Mouse (Mus musculus): ENCODE results near the gene C8g. TPM values are rescaled to one million over a fixed set of nuclear protein-coding genes. Genes with fewer than 3 reads are reported as not detected.

Gene C8g
- polyA plus RNA-seq, 1 experiment from 2014 or later: 6.8 TPM

- 87% methylated on average over 5 of the region's 5 CpGs for WGBS
- Histone ChIP-seq H3K27ac (ENCODE audit: low read depth, low read length) (no peak overlapping the region), H3K4me1 (ENCODE audit: control insufficient read depth, insufficient read depth, low read length) (no peaks in the 10 kb centered on the region), H3K9ac (replicated peaks; ENCODE audit: low read depth, low read length) (no peak overlapping the region), H3K27me3 (ENCODE audit: control insufficient read depth, insufficient read depth, low read length) (no peaks in the 10 kb centered on the region), H3K4me2 (ENCODE audit: low read depth, low read length) (no peak overlapping the region), H3K4me3 (ENCODE audit: low read depth, low read length) (no peak overlapping the region), H3K9me3 (ENCODE audit: control insufficient read depth, low read length) (no peaks in the 10 kb centered on the region), H3K36me3 (ENCODE audit: control insufficient read depth, insufficient read depth, low read length) (no peaks in the 10 kb centered on the region)
- ATAC-seq (ENCODE audit: low read depth): no peak
Measured at GRCm38 (mm10) chr2:25492988-25493387, 8.5 kb downstream of the C8g start.

DNA sequence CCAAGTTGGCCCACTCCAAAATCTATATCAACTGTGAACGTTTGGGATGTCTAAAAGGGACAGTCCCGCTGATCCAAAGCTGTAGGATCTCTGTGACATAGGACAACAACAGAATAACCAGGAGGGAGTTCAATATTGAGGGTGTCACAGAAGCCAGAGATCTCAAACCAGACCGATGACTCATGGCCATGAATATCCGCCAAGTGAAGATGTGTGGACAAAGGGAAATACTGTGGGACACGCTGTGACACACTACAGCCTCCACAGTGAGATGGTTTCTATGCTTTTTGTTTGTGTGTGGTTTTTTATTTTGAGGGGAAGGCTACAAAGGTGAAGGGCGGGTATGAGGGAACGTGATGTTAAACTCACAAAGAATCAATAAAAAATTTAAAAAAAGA is 12.8 kb downstream of the C8g start:
- 83% methylated on average over 7 of the region's 7 CpGs for WGBS
- H3K4me3 ChIP-seq (ENCODE audit: low read depth, low read length): no peak overlapping the region
- no peak overlapping the region for H3K9ac ChIP-seq (replicated peaks; ENCODE audit: low read depth, low read length)
- H3K27ac ChIP-seq (ENCODE audit: low read depth, low read length): no peak overlapping the region
- no peaks in the 10 kb centered on the region for H3K4me1 ChIP-seq (ENCODE audit: control insufficient read depth, insufficient read depth, low read length)
- no peaks in the 10 kb centered on the region for H3K27me3 ChIP-seq (ENCODE audit: control insufficient read depth, insufficient read depth, low read length)
- H3K9me3 ChIP-seq (ENCODE audit: control insufficient read depth, low read length): no peaks in the 10 kb centered on the region
- no peak overlapping the region for H3K4me2 ChIP-seq (ENCODE audit: low read depth, low read length)
- no peak for ATAC-seq (ENCODE audit: low read depth)
- no peaks in the 10 kb centered on the region for H3K36me3 ChIP-seq (ENCODE audit: control insufficient read depth, insufficient read depth, low read length)

GRCm38 (mm10) chr2:25487965-25488670 is 13.4 kb downstream of the C8g start:
- Histone ChIP-seq H3K4me3 (ENCODE audit: low read depth, low read length) (no peak overlapping the region), H3K9me3 (ENCODE audit: control insufficient read depth, low read length) (no peaks in the 10 kb centered on the region), H3K27me3 (ENCODE audit: control insufficient read depth, insufficient read depth, low read length) (no peaks in the 10 kb centered on the region), H3K4me2 (ENCODE audit: low read depth, low read length) (no peak overlapping the region), H3K9ac (replicated peaks; ENCODE audit: low read depth, low read length) (no peak overlapping the region), H3K4me1 (ENCODE audit: control insufficient read depth, insufficient read depth, low read length) (no peaks in the 10 kb centered on the region), H3K36me3 (ENCODE audit: control insufficient read depth, insufficient read depth, low read length) (no peaks in the 10 kb centered on the region), H3K27ac (ENCODE audit: low read depth, low read length) (no peak overlapping the region)
- 72% methylated on average over 6 of the region's 6 CpGs for WGBS
- no peak for ATAC-seq (ENCODE audit: low read depth)

DNA sequence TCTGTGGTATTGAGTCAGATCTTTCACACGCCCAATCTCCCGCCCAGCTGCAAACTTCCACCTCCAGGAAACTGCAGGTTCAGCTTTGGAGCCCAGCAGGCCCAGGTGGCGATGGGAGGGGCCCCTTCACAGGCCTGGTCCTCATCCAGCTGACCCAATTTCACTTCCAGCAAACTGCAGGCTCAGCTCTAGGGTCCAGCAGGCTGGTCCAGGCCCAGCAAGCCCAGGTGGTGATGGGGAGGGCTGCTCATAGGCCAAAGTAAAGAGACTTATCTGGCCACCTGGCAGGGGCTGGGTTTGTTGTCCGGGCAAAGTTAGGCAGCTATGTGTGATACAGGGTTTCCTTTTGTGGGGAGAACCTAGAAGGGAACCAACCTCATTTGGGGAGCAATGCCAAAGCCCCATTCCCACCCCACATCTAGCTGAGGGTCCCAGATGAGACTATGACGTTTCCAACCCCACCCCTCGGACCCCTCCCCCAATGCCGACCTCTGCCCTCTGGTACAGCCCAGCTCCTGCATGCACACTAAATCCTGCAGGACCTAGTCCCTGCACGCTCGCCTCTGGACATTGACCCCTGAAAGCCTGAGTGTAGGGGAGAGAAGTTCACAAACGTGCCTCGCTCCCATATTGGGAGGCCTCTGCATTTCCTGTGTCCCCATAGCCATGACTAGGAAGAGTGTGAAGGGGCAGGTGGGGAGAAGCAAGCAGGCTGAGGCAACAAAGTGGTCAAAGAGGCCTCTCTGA is 16.4 kb downstream of the C8g start:
- WGBS: 70% methylated on average over 11 of the region's 11 CpGs
- Histone ChIP-seq H3K27ac (ENCODE audit: low read depth, low read length) (no peak overlapping the region), H3K36me3 (ENCODE audit: control insufficient read depth, insufficient read depth, low read length) (no peaks in the 10 kb centered on the region), H3K27me3 (ENCODE audit: control insufficient read depth, insufficient read depth, low read length) (no peaks in the 10 kb centered on the region), H3K4me3 (ENCODE audit: low read depth, low read length) (no peak overlapping the region), H3K9me3 (ENCODE audit: control insufficient read depth, low read length) (no peaks in the 10 kb centered on the region), H3K4me2 (ENCODE audit: low read depth, low read length) (no peak overlapping the region), H3K4me1 (ENCODE audit: control insufficient read depth, insufficient read depth, low read length) (no peaks in the 10 kb centered on the region), H3K9ac (replicated peaks; ENCODE audit: low read depth, low read length) (no peak overlapping the region)
- no peak for ATAC-seq (ENCODE audit: low read depth)

GRCm38 (mm10) chr2:25482969-25483368 is 18.6 kb downstream of the C8g start:
- no peak overlapping the region for H3K27ac ChIP-seq (ENCODE audit: low read depth, low read length)
- no peaks in the 10 kb centered on the region for H3K4me1 ChIP-seq (ENCODE audit: control insufficient read depth, insufficient read depth, low read length)
- WGBS: 31% methylated on average over 7 of the region's 7 CpGs
- no peaks in the 10 kb centered on the region for H3K36me3 ChIP-seq (ENCODE audit: control insufficient read depth, insufficient read depth, low read length)
- no peak overlapping the region for H3K4me3 ChIP-seq (ENCODE audit: low read depth, low read length)
- no peak for ATAC-seq (ENCODE audit: low read depth)
- no peak overlapping the region for H3K4me2 ChIP-seq (ENCODE audit: low read depth, low read length)
- no peaks in the 10 kb centered on the region for H3K9me3 ChIP-seq (ENCODE audit: control insufficient read depth, low read length)
- H3K9ac ChIP-seq (replicated peaks; ENCODE audit: low read depth, low read length): no peak overlapping the region
- no peaks in the 10 kb centered on the region for H3K27me3 ChIP-seq (ENCODE audit: control insufficient read depth, insufficient read depth, low read length)

GRCm38 (mm10) chr2:25480541-25480940 is 21.0 kb downstream of the C8g start:
- H3K4me1 ChIP-seq (ENCODE audit: control insufficient read depth, insufficient read depth, low read length): no peaks in the 10 kb centered on the region

GRCm38 (mm10) chr2:25479551-25480311 is 21.8 kb downstream of the C8g start:
- H3K9ac ChIP-seq (replicated peaks; ENCODE audit: low read depth, low read length): no peak overlapping the region
- H3K4me2 ChIP-seq (ENCODE audit: low read depth, low read length): no peak overlapping the region
- no peak overlapping the region for H3K4me3 ChIP-seq (ENCODE audit: low read depth, low read length)
- no peaks in the 10 kb centered on the region for H3K4me1 ChIP-seq (ENCODE audit: control insufficient read depth, insufficient read depth, low read length)
- H3K27ac ChIP-seq (ENCODE audit: low read depth, low read length): no peak overlapping the region
- no peaks in the 10 kb centered on the region for H3K27me3 ChIP-seq (ENCODE audit: control insufficient read depth, insufficient read depth, low read length)
- no peak for ATAC-seq (ENCODE audit: low read depth)
- WGBS: 68% methylated on average over 10 of the region's 10 CpGs
- H3K36me3 ChIP-seq (ENCODE audit: control insufficient read depth, insufficient read depth, low read length): no peaks in the 10 kb centered on the region
- H3K9me3 ChIP-seq (ENCODE audit: control insufficient read depth, low read length): no peaks in the 10 kb centered on the region

More at GRCm38 (mm10) chr2:25480541-25480940, 21.0 kb downstream of the C8g start:
- no peak overlapping the region for H3K9ac ChIP-seq (replicated peaks; ENCODE audit: low read depth, low read length)
- no peaks in the 10 kb centered on the region for H3K36me3 ChIP-seq (ENCODE audit: control insufficient read depth, insufficient read depth, low read length)
- no peaks in the 10 kb centered on the region for H3K27me3 ChIP-seq (ENCODE audit: control insufficient read depth, insufficient read depth, low read length)
- H3K9me3 ChIP-seq (ENCODE audit: control insufficient read depth, low read length): no peaks in the 10 kb centered on the region
- H3K4me2 ChIP-seq (ENCODE audit: low read depth, low read length): no peak overlapping the region
- no peak overlapping the region for H3K27ac ChIP-seq (ENCODE audit: low read depth, low read length)
- no peak for ATAC-seq (ENCODE audit: low read depth)
- no peak overlapping the region for H3K4me3 ChIP-seq (ENCODE audit: low read depth, low read length)
- WGBS: 93% methylated on average over 1 of the region's 1 CpGs

- Histone ChIP-seq H3K4me2 (ENCODE audit: low read depth, low read length) (no peak overlapping the region), H3K27ac (ENCODE audit: low read depth, low read length) (no peak overlapping the region), H3K4me3 (ENCODE audit: low read depth, low read length) (no peak overlapping the region), H3K36me3 (ENCODE audit: control insufficient read depth, insufficient read depth, low read length) (no peaks in the 10 kb centered on the region), H3K27me3 (ENCODE audit: control insufficient read depth, insufficient read depth, low read length) (no peaks in the 10 kb centered on the region), H3K9me3 (ENCODE audit: control insufficient read depth, low read length) (no peaks in the 10 kb centered on the region), H3K4me1 (ENCODE audit: control insufficient read depth, insufficient read depth, low read length) (no peaks in the 10 kb centered on the region), H3K9ac (replicated peaks; ENCODE audit: low read depth, low read length) (no peak overlapping the region)
- no peak for ATAC-seq (ENCODE audit: low read depth)
- WGBS: 94% methylated on average over 3 of the region's 3 CpGs
Measured at GRCm38 (mm10) chr2:25477967-25478675, 23.4 kb downstream of the C8g start.

Measured in neural tube, embryonic 14.5 days (tissue).